ENCODE assay signal across 8 mouse cellular contexts in genomic region chr3:137981382-137981750, GRCm38 (mm10). TPM values are rescaled to one million over a fixed set of nuclear protein-coding genes. Genes with fewer than 3 reads are reported as not detected.
DNase-seq lines count a peak whose midpoint lies in the region; ATAC-seq and TF ChIP-seq lines count a peak whose summit lies in the region.

Gene Dapp1 (minus strand): TSS chr3:137981545.

- no peaks in the 10 kb centered on the region for H3K9me3 ChIP-seq in E14TG2a.4 (ENCODE audit: low read length)
- no peaks in the 10 kb centered on the region for H3K9me3 ChIP-seq in hindbrain, embryonic 13.5 days

- no peak for ATAC-seq in hindbrain, embryonic 13.5 days (ENCODE audit: low FRiP score)

- TF ChIP-seq POLR2A in brain, embryonic 14.5 days (IDR thresholded peaks at IDR 0.05; ENCODE audit: borderline replicate concordance, extremely low read depth, insufficient read depth, insufficient read length, poor library complexity, severe bottlenecking): no peak

- no peak within 1 kb of the TSS for H3K27ac ChIP-seq in hindbrain, embryonic 13.5 days
- H3K27ac ChIP-seq in left cerebral cortex, adult 2 months: no peak within 1 kb of the TSS
- peak within 1 kb of the TSS; percentile 77 for H3K27ac ChIP-seq in macrophage

- WGBS in hindbrain, embryonic 13.5 days: 21% methylated on average over 10 of the region's 10 CpGs
- 1% methylated on average over 10 of the region's 10 CpGs for WGBS in macrophage (ENCODE audit: missing documents)

- peak within 1 kb of the TSS; percentile 49; the same call in 1 of the 2 replicates for H3K9ac ChIP-seq in hindbrain, embryonic 13.5 days

- peak within 1 kb of the TSS; percentile 46 for H3K4me2 ChIP-seq in hindbrain, embryonic 13.5 days

- H3K79me2 ChIP-seq in macrophage (ENCODE audit: inconsistent target): peaks cover 38% of the 10 kb centered on the region

- H3K27me3 ChIP-seq in E14TG2a.4 (ENCODE audit: insufficient read depth, low read length): no peaks in the 10 kb centered on the region
- H3K27me3 ChIP-seq in hindbrain, embryonic 13.5 days: no peaks in the 10 kb centered on the region

- TF ChIP-seq CTCF in E14TG2a.4 (conservative IDR thresholded peaks at IDR 0.05; ENCODE audit: low read length): no peak
- no peak for TF ChIP-seq CTCF in brain, embryonic 14.5 days (IDR thresholded peaks at IDR 0.05; ENCODE audit: borderline replicate concordance, extremely low read depth, insufficient read depth, insufficient read length)
- no peak for TF ChIP-seq CTCF in left cerebral cortex, adult 2 months (IDR thresholded peaks at IDR 0.05)

- H3K36me3 ChIP-seq in E14TG2a.4 (ENCODE audit: insufficient read depth, low read length) (no peaks in the 10 kb centered on the region; the same call in 1 of the 2 replicates), macrophage (ENCODE audit: inconsistent target) (no peaks in the 10 kb centered on the region)
- no peaks in the 10 kb centered on the region for H3K36me3 ChIP-seq in hindbrain, embryonic 13.5 days

- intact Hi-C loops in left cerebral cortex, adult 2 months (cut with DNase I): loop anchor here (5.0 kb wide), 1 partner anchor 44 kb away; no protein-coding TSS in a partner anchor

- H3K4me3 ChIP-seq in E14TG2a.4 (replicated peaks; ENCODE audit: low read length): peak within 1 kb of the TSS; percentile 82
- H3K4me3 ChIP-seq in hindbrain, embryonic 13.5 days: peak within 1 kb of the TSS; percentile 21; the same call in 1 of the 2 replicates
- H3K4me3 ChIP-seq in left cerebral cortex, adult 2 months: peak within 1 kb of the TSS; percentile 21
- H3K4me3 ChIP-seq in macrophage (ENCODE audit: inconsistent target): peak within 1 kb of the TSS; percentile 77

- peaks cover 58% of the 10 kb centered on the region for H3K4me1 ChIP-seq in E14TG2a.4 (replicated peaks; ENCODE audit: low read depth, low read length)
- peaks cover 16% of the 10 kb centered on the region for H3K4me1 ChIP-seq in hindbrain, embryonic 13.5 days (replicated peaks)

- peak; percentile 54 for DNase-seq in brain, embryonic 14.5 days (ENCODE audit: low read depth)
- peak; percentile 22 to 28 for DNase-seq in frontal cortex, postnatal 36 days (ENCODE audit: low spot score in 2 of 2)
- DNase-seq in left cerebral cortex, adult 2 months (ENCODE audit: extremely low spot score in 1 of 2, low spot score in 2 of 2): peak; percentile 22 to 35
- DNase-seq in retina, postnatal 1 day: peak; percentile 70
- DNase-seq in urinary bladder, postnatal 14 days (ENCODE audit: low spot score): peak; percentile 70

RNA-seq across cellular contexts. Expression of gene Dapp1, which starts in this region (rescaled TPM):
- 1.9 and 2.0 TPM in 2 replicates for polyA plus RNA-seq in brain, embryonic 14.5 days (2012; rRNA removed)
- polyA plus RNA-seq in hindbrain, embryonic 13.5 days (2015; fragmentation: Nextera tagmentation; extraction: Ambion mirVana): 1.8 and 1.9 TPM in 2 replicates
- total RNA-seq in left cerebral cortex, adult 2 months (2021): 1 to 10 TPM; 2.6 to 3.4 TPM
- total RNA-seq in macrophage (2018; cell fraction: chromatin; rRNA removed): 10 to 100 TPM in 24 of 26 experiments, 1 to 10 TPM in 2; 9.6 to 52.6 (median 33.1) TPM
- total RNA-seq in macrophage (2018; cell fraction: cytosol; rRNA removed): 10 to 100 TPM in 21 of 26 experiments, 1 to 10 TPM in 5; 4.9 to 24.0 (median 13.2) TPM
- total RNA-seq in macrophage (2018; cell fraction: nucleus; rRNA removed): 10 to 100 TPM; 15.7 to 47.2 (median 25.4) TPM
- 10.8 to 14.3 TPM (median 10.8 TPM) in 3 replicates for polyA plus RNA-seq in macrophage (2018)

Comparison
In these comparisons a context has a peak if more than half of its experiments do, and no peak if none do; other contexts are left out.
1. H3K4me3 ChIP-seq: peak in every context shown above with its lines; median percentile 82 in E14TG2a.4; 77 in macrophage; 21 in hindbrain, embryonic 13.5 days; 21 in left cerebral cortex, adult 2 months.